Mouse (Mus musculus) G1E (cell line): ENCODE results near the gene Igfbp2.

Experiments
- CTCF ChIP-seq: IDR thresholded peaks from 2 replicates; pipeline ENCODE4 v1.5.1; 2012; ENCODE audit warnings: low read depth, low read length, inconsistent platforms, mixed read lengths
- GATA1 ChIP-seq: IDR thresholded peaks from 2 replicates; pipeline ENCODE4 v1.6.1; 2012; ENCODE audit warnings: borderline replicate concordance, low read length, inconsistent platforms, mixed read lengths

DNA sequence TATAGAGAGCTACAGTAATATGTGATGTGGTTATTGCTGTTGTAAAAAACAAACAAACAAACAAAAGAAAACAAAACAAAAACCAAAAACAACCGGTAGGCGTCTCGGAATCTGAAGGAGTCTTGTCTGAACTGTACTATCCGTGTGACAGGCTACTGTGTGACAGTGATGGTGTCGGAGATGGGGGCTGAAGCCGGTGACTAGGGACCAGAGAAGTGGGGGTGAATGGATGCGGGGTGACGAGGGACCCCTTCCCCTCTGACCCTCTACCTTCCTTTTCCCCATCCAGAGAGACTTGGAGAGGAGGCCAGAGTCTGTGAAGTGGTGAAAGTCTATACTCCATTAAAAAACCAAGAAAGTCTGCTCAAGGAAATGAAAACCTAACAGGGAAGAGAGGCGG is 34.0 kb downstream of the Igfbp2 start:
- no peak for TF ChIP-seq GATA1
- no peak for TF ChIP-seq CTCF
